Mouse (Mus musculus): Measurements from ENCODE around the gene Olfr1243.

DNA sequence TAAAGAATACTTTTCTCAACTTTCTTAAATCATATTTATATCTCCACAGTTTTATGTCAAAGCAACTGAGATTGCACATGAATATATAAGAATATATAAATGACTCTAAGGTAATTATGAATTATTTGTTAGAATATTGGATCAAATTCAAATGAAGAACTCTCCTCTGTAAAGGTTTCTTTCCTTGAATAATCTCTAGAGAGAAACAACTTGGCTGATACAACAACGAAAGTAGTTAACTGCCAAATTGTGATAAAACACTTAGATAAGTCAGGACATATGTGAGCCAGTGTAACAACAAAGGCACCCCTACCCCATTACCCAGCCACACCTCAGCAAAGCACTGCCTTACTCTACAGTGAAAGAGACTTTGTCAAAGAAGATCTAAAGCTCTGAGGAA, 33.1 kb downstream of the Olfr1243 start, which contains the start of gene Olfr1242:
- TF ChIP-seq CTCF (IDR thresholded peaks at IDR 0.05; ENCODE audit: borderline replicate concordance, insufficient read depth, low read length) (no peak), POLR2A (IDR thresholded peaks at IDR 0.05; ENCODE audit: low read depth, low read length) (no peak)

All from embryonic fibroblast, embryonic 13.5 days (primary cell).